Mouse (Mus musculus) neural tube, embryonic 11.5 days (tissue): ENCODE results near the gene Sel1l3. TPM values are rescaled to one million over a fixed set of nuclear protein-coding genes. Genes with fewer than 3 reads are reported as not detected.

ENCODE experiments used
- ATAC-seq: fragments of 200-750 bp; cut with Nextera tagmentation; 2 replicates; pipeline ENCODE4 v1.8.0; 2017; ENCODE audit warnings: moderate number of reproducible peaks, mild to moderate bottlenecking, moderate TSS enrichment, moderate library complexity; ENCODE audit not compliant: insufficient read depth, low FRiP score, low TSS enrichment
- DNase-seq: peaks from one replicate; pipeline ENCODE4 v3.0.0-alpha.2; 2015; ENCODE audit warnings: low spot score
- H3K27ac ChIP-seq: fragments of 300-500 bp; sonication (generic); 2 replicates; pipeline ENCODE4 v1.5.1; 2014; ENCODE audit warnings: low read depth, mild to moderate bottlenecking, low read length
- H3K27me3 ChIP-seq: fragments of 300-500 bp; sonication (generic); 2 replicates; pipeline ENCODE4 v1.6.1; 2014; ENCODE audit warnings: mild to moderate bottlenecking, low read length, mixed read lengths; ENCODE audit not compliant: control insufficient read depth, insufficient read depth
- H3K36me3 ChIP-seq: fragments of 300-500 bp; sonication (generic); 2 replicates; pipeline ENCODE4 v1.6.1; 2014; ENCODE audit warnings: mild to moderate bottlenecking, low read length, moderate library complexity, mixed read lengths; ENCODE audit not compliant: control insufficient read depth, insufficient read depth
- H3K4me1 ChIP-seq: fragments of 300-500 bp; sonication (generic); 2 replicates; pipeline ENCODE4 v1.6.1; 2014; ENCODE audit warnings: low read length, mixed read lengths; ENCODE audit not compliant: control insufficient read depth, insufficient read depth
- H3K4me2 ChIP-seq: fragments of 300-500 bp; sonication (generic); 2 replicates; pipeline ENCODE4 v1.6.1; 2014; ENCODE audit warnings: low read depth, mild to moderate bottlenecking, moderate library complexity
- H3K4me3 ChIP-seq: fragments of 300-500 bp; sonication (generic); 2 replicates; pipeline ENCODE4 v1.5.1; 2014; ENCODE audit warnings: low read depth, low read length
- H3K9ac ChIP-seq: fragments of 300-500 bp; sonication (generic); 2 replicates; pipeline ENCODE4 v1.6.1; 2014; ENCODE audit warnings: mild to moderate bottlenecking, low read length
- H3K9me3 ChIP-seq: fragments of 300-500 bp; sonication (generic); 2 replicates; pipeline ENCODE4 v1.6.1; 2016; ENCODE audit warnings: low read length; ENCODE audit not compliant: control insufficient read depth
- WGBS: fragments of 180-500 bp; shearing (Covaris S2); extraction: QIAGEN DNeasy Blood & Tissue Kit; methylation state at CpG from one replicate; pipeline ENCODE4 v1.1.7; 2014; 5-methylcytosine and 5-hydroxymethylcytosine counted together
- polyA plus RNA-seq: library from polyadenylated mRNA; unstranded; fragments of >200 nt; fragmentation: Nextera tagmentation; extraction: Ambion mirVana; gene quantifications from 2 replicates; pipeline ENCODE4 v1.2.1, GENCODE M21; 2014

Sel1l3 gene
- polyA plus RNA-seq, 1 experiment from 2014 or later = 3.4 TPM

GRCm38 (mm10) chr5:53174461-53174860, 39.3 kb downstream of the Sel1l3 start:
- no peaks in the 10 kb centered on the region for H3K36me3 ChIP-seq
- no peaks in the 10 kb centered on the region for H3K4me1 ChIP-seq
- no peak overlapping the region for H3K4me3 ChIP-seq
- H3K27me3 ChIP-seq = no peaks in the 10 kb centered on the region
- DNase-seq (no peak), ATAC-seq (no peak)
- no peaks in the 10 kb centered on the region for H3K9me3 ChIP-seq
- no peak overlapping the region for H3K4me2 ChIP-seq
- no peak overlapping the region for H3K9ac ChIP-seq
- 89% methylated on average over 12 of the region's 12 CpGs for WGBS
- H3K27ac ChIP-seq = no peak overlapping the region

DNA sequence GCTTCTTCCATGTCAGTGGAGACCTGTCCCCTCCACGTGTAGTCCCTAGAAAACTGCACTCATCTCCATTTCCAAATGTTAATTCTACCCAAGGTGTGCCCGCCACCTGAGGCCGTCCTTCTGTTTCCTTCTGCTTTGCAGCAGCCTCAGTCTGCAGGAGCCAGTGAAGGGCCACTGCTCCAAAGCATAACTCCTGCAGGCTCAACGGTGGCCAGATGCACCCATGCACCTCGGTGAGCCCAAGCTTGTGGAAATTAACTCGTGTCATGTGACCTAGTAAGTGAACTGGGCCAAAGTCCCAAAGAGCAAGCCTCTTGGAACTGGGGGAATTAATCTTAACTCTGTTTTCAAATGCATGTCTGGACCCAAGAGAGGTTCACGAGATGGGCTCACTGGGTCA, 40.8 kb downstream of the Sel1l3 start:
- H3K9me3 ChIP-seq = no peaks in the 10 kb centered on the region
- no peak overlapping the region for H3K4me3 ChIP-seq
- 85% methylated on average over 7 of the region's 7 CpGs for WGBS
- H3K9ac ChIP-seq = no peak overlapping the region
- no peaks in the 10 kb centered on the region for H3K4me1 ChIP-seq
- DNase-seq = no peak
- ATAC-seq = no peak
- no peaks in the 10 kb centered on the region for H3K36me3 ChIP-seq
- H3K4me2 ChIP-seq = no peak overlapping the region
- H3K27me3 ChIP-seq = no peaks in the 10 kb centered on the region
- no peak overlapping the region for H3K27ac ChIP-seq

- Histone ChIP-seq H3K4me2 (no peak overlapping the region), H3K27ac (no peak overlapping the region), H3K4me3 (no peak overlapping the region), H3K36me3 (no peaks in the 10 kb centered on the region), H3K4me1 (no peaks in the 10 kb centered on the region), H3K9me3 (no peaks in the 10 kb centered on the region), H3K9ac (no peak overlapping the region), H3K27me3 (no peaks in the 10 kb centered on the region)
- no peak for DNase-seq
- WGBS = 87% methylated on average over 10 of the region's 10 CpGs
- no peak for ATAC-seq
Measured at GRCm38 (mm10) chr5:53172256-53172636, 41.5 kb downstream of the Sel1l3 start.

DNA sequence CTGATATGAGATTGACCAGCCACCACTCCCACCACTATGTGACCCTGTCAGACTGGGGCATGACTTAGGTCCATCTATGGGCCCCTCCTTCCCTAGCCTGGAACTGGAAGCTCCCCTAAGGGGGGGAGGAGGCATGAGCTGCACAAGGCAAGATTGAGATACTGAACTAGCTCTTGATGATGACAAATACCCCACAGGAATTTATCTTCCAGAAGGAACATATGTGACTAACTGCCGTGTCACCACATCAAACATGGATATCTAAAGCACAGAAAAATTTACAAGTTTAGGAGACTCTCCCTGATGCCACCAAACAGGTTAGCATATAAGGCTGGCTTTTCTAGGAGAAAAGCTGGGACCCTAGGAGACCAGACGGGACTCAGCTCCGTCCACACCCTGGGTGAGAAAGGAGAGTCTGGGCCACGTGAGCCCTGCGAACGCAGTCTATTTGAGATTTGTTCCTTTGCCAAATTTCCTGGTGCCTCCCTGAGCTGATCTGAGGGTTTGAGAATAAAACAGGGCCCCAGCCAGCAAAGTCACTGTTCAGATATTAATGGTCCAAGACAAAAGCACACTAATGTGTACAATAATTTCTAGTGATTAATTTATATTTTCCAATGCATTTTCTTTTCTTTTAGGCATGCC, 42.0 kb downstream of the Sel1l3 start:
- Histone ChIP-seq H3K4me3 (no peak overlapping the region), H3K4me2 (no peak overlapping the region), H3K9ac (no peak overlapping the region), H3K9me3 (no peaks in the 10 kb centered on the region), H3K36me3 (no peaks in the 10 kb centered on the region), H3K4me1 (no peaks in the 10 kb centered on the region), H3K27me3 (no peaks in the 10 kb centered on the region), H3K27ac (no peak overlapping the region)
- ATAC-seq = no peak
- 87% methylated on average over 6 of the region's 6 CpGs for WGBS
- DNase-seq = no peak

DNA sequence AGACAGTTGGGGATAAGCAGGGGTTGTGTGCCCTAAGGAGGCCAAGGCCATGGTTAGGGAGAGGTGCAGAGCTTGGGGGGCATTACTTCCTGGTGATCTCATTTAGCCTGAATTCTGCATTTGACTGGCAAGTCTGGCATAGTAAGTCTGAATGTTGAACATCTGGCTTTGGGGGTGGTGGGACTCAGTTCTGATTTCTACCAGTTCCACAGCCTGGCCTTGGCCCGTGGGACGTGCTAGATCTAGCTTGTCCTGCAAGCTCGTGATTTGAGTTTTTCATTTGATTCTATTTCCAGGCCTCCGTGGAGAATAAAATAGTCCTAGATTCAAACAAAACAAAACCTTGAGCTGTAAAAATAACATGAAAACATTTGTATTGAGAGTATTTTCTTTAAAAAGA, 46.2 kb downstream of the Sel1l3 start:
- Histone ChIP-seq H3K4me3 (no peak overlapping the region), H3K4me1 (no peaks in the 10 kb centered on the region), H3K27ac (no peak overlapping the region), H3K4me2 (no peak overlapping the region), H3K9ac (no peak overlapping the region), H3K36me3 (no peaks in the 10 kb centered on the region), H3K9me3 (no peaks in the 10 kb centered on the region), H3K27me3 (no peaks in the 10 kb centered on the region)
- DNase-seq (no peak), ATAC-seq (no peak)
- WGBS = 97% methylated on average over 4 of the region's 4 CpGs

DNA sequence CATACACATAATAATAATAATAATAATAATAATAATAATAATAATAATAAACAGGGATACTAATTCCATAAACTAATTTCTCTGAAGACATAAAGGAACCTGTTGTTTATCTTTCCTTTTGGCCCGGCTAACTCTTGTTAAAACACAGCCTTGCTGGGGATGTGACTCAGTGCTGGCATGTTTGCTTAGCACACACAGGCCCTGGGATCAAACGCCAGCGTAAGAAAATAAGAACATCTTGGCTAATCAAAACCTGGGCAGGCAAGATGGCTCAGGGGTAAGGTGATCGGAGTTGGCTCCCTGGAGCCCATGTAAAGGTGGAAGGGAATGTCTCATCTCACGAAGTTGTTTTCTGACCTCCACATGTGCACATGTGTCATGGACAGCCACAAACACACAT, 48.1 kb downstream of the Sel1l3 start:
- no peak for ATAC-seq
- no peak overlapping the region for H3K9ac ChIP-seq

GRCm38 (mm10) chr5:53162436-53162835, 51.3 kb downstream of the Sel1l3 start:
- no peak for ATAC-seq
- no peaks in the 10 kb centered on the region for H3K9me3 ChIP-seq
- H3K4me2 ChIP-seq = no peak overlapping the region
- no peak overlapping the region for H3K27ac ChIP-seq
- H3K9ac ChIP-seq = no peak overlapping the region
- 94% methylated on average over 8 of the region's 8 CpGs for WGBS
- no peaks in the 10 kb centered on the region for H3K27me3 ChIP-seq
- no peak overlapping the region for H3K4me3 ChIP-seq
- DNase-seq = no peak
- H3K36me3 ChIP-seq = no peaks in the 10 kb centered on the region
- no peaks in the 10 kb centered on the region for H3K4me1 ChIP-seq

More for the DNA sequence above, 48.1 kb downstream of the Sel1l3 start:
- Histone ChIP-seq H3K4me2 (no peak overlapping the region), H3K9me3 (no peaks in the 10 kb centered on the region), H3K4me3 (no peak overlapping the region), H3K36me3 (no peaks in the 10 kb centered on the region), H3K4me1 (no peaks in the 10 kb centered on the region), H3K27ac (no peak overlapping the region), H3K27me3 (no peaks in the 10 kb centered on the region)
- no peak for DNase-seq
- WGBS = 92% methylated on average over 5 of the region's 5 CpGs

DNA sequence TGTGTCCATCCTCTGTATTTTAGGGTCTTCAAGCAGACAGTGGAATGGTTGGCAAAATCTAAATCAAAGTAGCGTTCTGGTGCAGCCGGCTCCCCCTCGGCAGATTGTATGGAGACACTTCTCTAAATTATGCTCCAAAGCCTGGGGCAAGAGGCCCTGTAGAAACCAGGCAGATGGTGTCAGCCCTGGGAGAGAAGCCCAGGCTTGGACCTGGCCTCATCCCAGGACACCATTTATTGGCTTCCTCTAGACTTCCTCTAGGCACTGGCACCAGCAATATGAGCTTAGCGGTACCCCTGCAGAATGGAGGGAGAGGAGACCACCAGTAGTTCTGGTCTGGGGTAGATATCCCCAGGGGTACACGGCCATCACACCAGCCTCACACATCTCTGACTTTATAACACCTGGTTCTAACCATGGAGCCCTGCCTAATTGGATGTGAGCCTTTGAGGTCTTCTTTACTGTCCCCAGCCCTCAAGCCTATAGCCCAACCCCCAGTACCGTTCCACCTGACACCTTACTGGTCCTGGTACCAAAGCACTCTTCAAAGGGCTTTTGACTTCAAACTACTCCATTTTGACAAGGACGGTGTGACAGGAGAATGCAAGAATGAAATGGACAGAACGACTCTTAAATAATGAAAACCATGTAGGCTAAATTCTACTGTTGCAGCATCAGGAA, 52.1 kb downstream of the Sel1l3 start:
- H3K9me3 ChIP-seq = no peaks in the 10 kb centered on the region
- H3K27ac ChIP-seq = no peak overlapping the region
- 90% methylated on average over 8 of the region's 8 CpGs for WGBS
- no peak overlapping the region for H3K9ac ChIP-seq
- no peak for DNase-seq
- ATAC-seq = no peak
- H3K4me1 ChIP-seq = no peaks in the 10 kb centered on the region
- H3K27me3 ChIP-seq = no peaks in the 10 kb centered on the region
- no peak overlapping the region for H3K4me3 ChIP-seq
- no peaks in the 10 kb centered on the region for H3K36me3 ChIP-seq
- no peak overlapping the region for H3K4me2 ChIP-seq

- Histone ChIP-seq H3K9ac (no peak overlapping the region), H3K4me3 (no peak overlapping the region), H3K27ac (no peak overlapping the region), H3K4me1 (no peaks in the 10 kb centered on the region), H3K4me2 (no peak overlapping the region), H3K27me3 (no peaks in the 10 kb centered on the region), H3K36me3 (no peaks in the 10 kb centered on the region), H3K9me3 (no peaks in the 10 kb centered on the region)
- WGBS = 93% methylated on average over 6 of the region's 6 CpGs
- ATAC-seq (no peak), DNase-seq (no peak)
Measured at GRCm38 (mm10) chr5:53160207-53160606, 53.5 kb downstream of the Sel1l3 start.
